8 mouse cellular contexts compared by ENCODE assay signal in genomic region chr17:28313212-28313879, GRCm38 (mm10). TPM values are rescaled to one million over a fixed set of nuclear protein-coding genes. Genes with fewer than 3 reads are reported as not detected.
DNase-seq lines count a peak whose midpoint lies in the region; ATAC-seq lines count a peak whose summit lies in the region.

TSS of gene Fance (plus strand) at chr17:28313519.

- ATAC-seq in hindbrain, embryonic 11.5 days (ENCODE audit: low FRiP score) = peak; percentile 99

- H3K9ac ChIP-seq in hindbrain, embryonic 11.5 days (ENCODE audit: low read depth, low read length) = peak within 1 kb of the TSS; percentile 92

- no peaks in the 10 kb centered on the region for H3K9me3 ChIP-seq in hindbrain, embryonic 11.5 days (ENCODE audit: control insufficient read depth, low read length)

- peaks cover 4% of the 10 kb centered on the region; the same call in 1 of the 2 replicates for H3K36me3 ChIP-seq in hindbrain, embryonic 11.5 days (ENCODE audit: control insufficient read depth, insufficient read depth, low read length)

- H3K27me3 ChIP-seq in hindbrain, embryonic 11.5 days (ENCODE audit: control insufficient read depth, insufficient read depth, low read length) = no peaks in the 10 kb centered on the region

- peak within 1 kb of the TSS; percentile 75 for H3K27ac ChIP-seq in hindbrain, embryonic 11.5 days (ENCODE audit: low read depth, low read length)

- WGBS in hindbrain, embryonic 11.5 days = under 1% methylated on average over 68 of the region's 69 CpGs

- DNase-seq in Muller cell, postnatal 12 days (ENCODE audit: inconsistent ontology term) = peak; percentile 100
- peak; percentile 96 for DNase-seq in cerebellum, adult 9-11 months
- peak; percentile 90 to 94 for DNase-seq in frontal cortex, adult 2 months (ENCODE audit: extremely low spot score in 1 of 2, low spot score in 1 of 2)
- peak; percentile 99 for DNase-seq in hindbrain, embryonic 11.5 days (ENCODE audit: low spot score)
- DNase-seq in layer of hippocampus, postnatal 10 days (ENCODE audit: low spot score in 2 of 2) = peak; percentile 83 to 92
- DNase-seq in lung, postnatal 10 days = peak; percentile 99
- peak; percentile 94 for DNase-seq in ovary, postnatal 36 days (ENCODE audit: low spot score)
- DNase-seq in thymus, postnatal 25 days = peak; percentile 94

- peak within 1 kb of the TSS; percentile 81 for H3K4me3 ChIP-seq in hindbrain, embryonic 11.5 days (ENCODE audit: low read depth, low read length)

- 0 out of 2 replicates have a peak, but pooled peaks cover 3% of the 10 kb centered on the region for H3K4me1 ChIP-seq in hindbrain, embryonic 11.5 days (replicated peaks; ENCODE audit: control insufficient read depth, insufficient read depth, low read length)

- H3K4me2 ChIP-seq in hindbrain, embryonic 11.5 days (replicated peaks; ENCODE audit: low read depth, low read length) = peak within 1 kb of the TSS; percentile 94

RNA-seq across cellular contexts. Expression of gene Fance, which starts in this region (rescaled TPM):
- polyA plus RNA-seq in frontal cortex, adult 2 months (2012; rRNA removed) = 16.9 and 18.7 TPM in 2 replicates
- 18.7 and 22.5 TPM in 2 replicates for polyA plus RNA-seq in hindbrain, embryonic 11.5 days (2014; fragmentation: Nextera tagmentation; extraction: Ambion mirVana)
- total RNA-seq in layer of hippocampus, postnatal 10 days (2021) = 10 to 100 TPM; 26.0 to 36.2 TPM

Comparison
In these comparisons a context has a peak if more than half of its experiments do, and no peak if none do; other contexts are left out.
1. Peak in every context shown above with its lines: DNase-seq, ATAC-seq, H3K4me3 ChIP-seq and H3K27ac ChIP-seq.